Mouse (Mus musculus) gastrocnemius, postnatal 25 days (tissue): ENCODE results near the gene Sdhaf4. TPM values are rescaled to one million over a fixed set of nuclear protein-coding genes. Genes with fewer than 3 reads are reported as not detected.

ENCODE experiments used
- DNase-seq: peaks from one replicate; pipeline ENCODE4 v3.0.0; 2022
- total RNA-seq, 2 experiments: library from RNA; stranded (reverse); gene quantifications; 1 replicate in 1 of 2; 2 replicates in 1 of 2; pipeline ENCODE4 v1.2.3; 2021

The Sdhaf4 gene
- total RNA-seq, 2 experiments from 2014 or later: 44.9 to 56.0 TPM

- no peak for DNase-seq
Measured at GRCm38 (mm10) chr1:23955539-23955938, 49.9 kb downstream of the Sdhaf4 start.

- DNase-seq: no peak
Measured at GRCm38 (mm10) chr1:23953921-23954320, 51.5 kb downstream of the Sdhaf4 start.

- no peak for DNase-seq
Measured at GRCm38 (mm10) chr1:23948778-23949699, 56.4 kb downstream of the Sdhaf4 start.

GRCm38 (mm10) chr1:23948290-23948689 is 57.2 kb downstream of the Sdhaf4 start:
- DNase-seq: no peak

Other genes with a start within 250 kb of the Sdhaf4 start
- not detected for gene B3gat2, start 243.9 kb downstream of the Sdhaf4 start, total RNA-seq
- gene Smap1, start 83.3 kb downstream of the Sdhaf4 start, total RNA-seq: 10 to 100 TPM; 29.3 to 31.6 TPM
- 10 to 100 TPM; 17.1 to 19.3 TPM for gene Fam135a, start 94.7 kb upstream of the Sdhaf4 start, total RNA-seq
- gene Col9a1, start 172.0 kb upstream of the Sdhaf4 start, total RNA-seq: under 1 TPM; 0.16 to 0.36 TPM